Mouse (Mus musculus): Measurements from ENCODE around the gene Ptpn22.
A peak's percentile ranks its signal among the peaks of the same experiment; 100 is the strongest.

The Ptpn22 gene

DNA sequence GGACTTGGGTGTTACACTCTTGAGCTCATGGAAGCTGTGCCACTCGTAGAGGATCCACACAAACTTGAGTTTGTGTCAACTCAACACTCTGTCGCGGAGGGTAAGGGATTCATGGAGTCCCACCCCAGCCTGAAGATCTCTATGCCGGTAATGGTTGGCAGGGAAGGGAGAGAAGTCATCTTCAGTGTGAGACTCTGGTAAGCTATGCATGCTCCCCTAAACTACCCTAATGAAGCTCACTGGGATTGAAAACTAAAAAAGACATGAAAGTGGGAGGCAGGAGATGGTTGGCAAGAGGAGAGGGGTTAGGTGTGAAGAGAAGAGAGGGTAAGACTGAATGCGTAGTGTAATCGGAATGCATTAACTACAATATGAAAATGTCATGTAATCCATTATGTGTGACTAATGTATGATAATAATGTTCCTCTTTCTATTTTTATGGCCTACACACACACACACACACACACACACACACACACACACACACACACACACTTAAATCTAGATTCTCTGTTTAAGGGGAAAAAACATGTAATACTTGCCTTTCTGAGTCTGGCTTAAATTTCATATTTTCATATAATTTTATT is 1.5 kb upstream of the Ptpn22 start:
- DNase-seq (ENCODE audit: extremely low spot score, low spot score): no peak

DNA sequence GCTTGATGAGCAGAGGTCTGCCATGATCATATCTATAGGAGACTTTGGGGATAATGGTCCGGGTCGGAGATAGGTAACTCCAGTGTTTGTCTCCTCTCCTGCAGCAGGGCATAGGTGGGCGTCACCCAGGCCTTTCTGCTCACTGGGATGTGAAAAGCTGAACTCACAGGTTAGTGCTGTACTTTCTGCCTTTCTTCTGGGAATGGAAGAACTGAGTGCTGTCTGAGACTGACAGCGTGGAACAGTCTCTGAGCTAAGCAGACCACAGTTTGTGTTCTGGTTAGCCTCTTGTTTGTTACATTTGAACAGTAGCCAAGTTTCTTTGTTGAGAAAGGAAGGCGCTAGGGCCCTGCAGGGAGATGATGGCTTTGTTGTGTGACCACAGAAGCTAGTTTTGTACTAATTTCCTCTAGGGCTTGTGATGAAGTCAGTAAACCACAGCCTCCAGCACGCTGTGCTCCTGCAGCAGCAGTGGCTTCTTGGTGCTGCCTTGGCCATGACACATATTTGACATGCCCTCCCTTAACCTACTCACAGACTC is 326 bp downstream of the Ptpn22 start:
- DNase-seq (ENCODE audit: extremely low spot score, low spot score): no peak

DNA sequence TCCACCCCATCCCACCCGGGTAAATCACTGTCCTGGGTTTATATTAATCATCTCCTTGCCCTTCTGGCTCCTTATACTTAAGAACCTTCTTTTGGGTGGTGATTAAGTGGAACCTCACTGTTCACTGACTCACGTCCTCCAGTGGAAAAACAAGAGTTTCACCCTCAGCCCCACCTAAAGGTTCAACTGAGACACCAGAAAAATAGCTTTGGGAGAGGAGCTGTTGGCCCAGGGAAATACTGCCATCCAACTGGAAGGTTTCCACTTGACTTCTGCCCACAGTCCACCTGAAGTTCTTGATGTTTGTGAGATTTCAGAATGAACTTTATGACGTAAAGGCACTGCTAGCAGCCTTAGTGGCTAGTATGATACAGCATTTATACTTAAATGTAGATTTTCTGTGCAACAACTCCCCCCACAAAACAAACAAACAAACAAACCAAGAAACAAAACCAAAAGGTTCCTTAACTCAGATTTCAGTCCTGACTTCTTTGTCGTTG is 3.2 kb downstream of the Ptpn22 start:
- no peak for DNase-seq (ENCODE audit: extremely low spot score, low spot score)

DNA sequence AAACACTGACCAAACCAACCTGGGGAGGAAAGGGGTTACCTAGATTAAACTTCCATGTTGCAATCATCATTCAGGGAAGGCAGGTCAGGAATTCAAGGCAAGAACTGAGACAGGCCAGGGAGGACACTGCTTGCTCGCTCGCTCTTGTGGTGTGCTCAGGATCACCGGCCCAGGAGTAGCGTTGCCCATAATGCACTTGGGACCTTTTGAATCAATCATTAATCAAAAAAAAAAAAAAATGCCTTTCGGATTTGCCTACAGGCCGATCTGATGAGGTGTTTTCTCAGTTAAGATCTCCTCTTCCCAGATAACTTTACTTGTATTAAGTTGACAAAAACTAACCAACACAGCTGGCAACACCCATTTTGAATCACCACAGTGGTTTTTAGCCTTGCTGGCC is 4.6 kb downstream of the Ptpn22 start:
- no peak for DNase-seq (ENCODE audit: extremely low spot score, low spot score)

DNA sequence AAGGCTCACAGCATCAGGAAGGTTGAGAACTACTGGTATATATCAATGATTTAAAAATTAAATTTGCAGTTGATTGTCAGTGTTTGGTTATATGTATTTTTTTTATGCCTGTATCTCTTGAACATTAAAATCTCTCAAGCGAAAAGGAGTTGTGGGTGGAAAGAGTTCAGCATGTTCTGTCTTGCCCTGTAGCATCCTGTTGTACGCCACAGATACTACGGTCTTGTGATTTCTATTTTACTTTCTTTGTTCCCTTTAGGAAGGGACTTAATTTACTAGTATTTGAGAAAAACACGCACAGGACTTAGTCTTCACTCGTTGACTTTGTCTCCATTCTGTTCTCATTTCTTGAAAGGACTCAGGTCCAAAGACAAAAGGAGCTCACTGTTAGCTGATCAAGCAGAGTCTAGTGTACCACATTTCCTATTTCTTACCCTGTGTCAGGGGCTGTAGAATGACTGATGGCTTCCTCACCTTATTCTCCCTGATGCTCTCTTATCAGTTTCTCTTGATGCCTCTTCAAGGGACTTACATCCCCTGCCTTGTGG is 7.9 kb downstream of the Ptpn22 start:
- no peak for DNase-seq (ENCODE audit: extremely low spot score, low spot score)

DNA sequence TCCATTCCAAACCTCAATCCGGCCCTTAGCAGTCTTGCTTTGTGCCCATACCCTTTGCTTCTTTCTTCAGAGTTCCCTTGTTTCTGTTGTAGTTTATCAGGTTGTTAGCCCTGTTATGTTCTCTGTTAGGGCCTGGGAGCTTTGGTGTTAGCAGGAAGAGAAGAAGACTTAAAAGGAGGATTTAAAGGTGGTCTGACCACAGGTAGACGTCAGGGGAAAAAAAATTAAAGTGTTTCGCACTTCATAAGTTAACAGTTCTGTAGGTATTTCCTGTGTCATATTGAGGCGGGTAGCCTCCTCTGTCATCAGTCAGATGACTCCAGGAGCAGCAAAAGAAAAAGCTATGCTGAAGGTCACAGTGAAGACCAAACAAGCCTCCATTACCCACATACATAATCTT is 8.4 kb downstream of the Ptpn22 start:
- no peak for DNase-seq (ENCODE audit: extremely low spot score, low spot score)

DNA sequence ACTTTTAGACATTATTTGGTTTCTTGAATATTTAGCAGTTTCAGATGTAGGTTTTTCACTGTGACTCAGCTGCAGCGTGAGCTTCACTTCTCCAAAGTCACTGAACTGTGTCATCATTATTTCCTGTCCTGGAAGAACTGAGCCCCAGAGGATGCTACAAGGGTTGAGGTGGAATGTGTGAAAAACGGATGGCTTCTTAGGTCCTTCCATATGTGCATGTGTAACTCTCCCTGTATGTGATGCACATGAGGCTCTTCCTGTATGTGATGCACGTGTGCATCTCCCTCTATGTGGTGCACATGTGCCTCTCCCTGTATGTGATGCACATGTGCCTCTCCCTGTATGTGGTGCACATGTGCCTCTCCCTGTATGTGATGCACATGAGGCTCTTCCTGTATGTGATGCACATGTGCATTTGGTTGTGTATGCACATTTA is 13.1 kb downstream of the Ptpn22 start:
- DNase-seq (ENCODE audit: extremely low spot score, low spot score): no peak

DNA sequence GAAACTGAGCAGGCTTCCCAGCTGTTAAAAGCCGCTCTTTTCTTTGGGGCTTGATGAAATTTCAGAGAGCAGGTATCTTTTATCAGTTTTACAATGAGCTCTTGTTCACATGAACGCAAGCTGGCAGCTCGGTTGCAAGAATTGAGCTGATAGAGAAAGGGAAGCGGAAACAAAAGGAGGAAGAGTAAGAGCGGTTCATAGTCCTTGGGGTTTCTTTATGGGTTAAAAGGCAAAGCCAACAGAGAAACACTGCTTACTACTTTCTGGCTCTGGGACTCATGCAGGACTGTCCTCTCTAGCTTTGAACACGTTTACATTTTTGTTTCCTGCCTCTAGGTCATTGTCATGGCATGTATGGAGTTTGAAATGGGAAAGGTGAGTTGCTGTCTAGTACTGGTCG is 14.7 kb downstream of the Ptpn22 start:
- DNase-seq (ENCODE audit: extremely low spot score, low spot score): no peak

DNA sequence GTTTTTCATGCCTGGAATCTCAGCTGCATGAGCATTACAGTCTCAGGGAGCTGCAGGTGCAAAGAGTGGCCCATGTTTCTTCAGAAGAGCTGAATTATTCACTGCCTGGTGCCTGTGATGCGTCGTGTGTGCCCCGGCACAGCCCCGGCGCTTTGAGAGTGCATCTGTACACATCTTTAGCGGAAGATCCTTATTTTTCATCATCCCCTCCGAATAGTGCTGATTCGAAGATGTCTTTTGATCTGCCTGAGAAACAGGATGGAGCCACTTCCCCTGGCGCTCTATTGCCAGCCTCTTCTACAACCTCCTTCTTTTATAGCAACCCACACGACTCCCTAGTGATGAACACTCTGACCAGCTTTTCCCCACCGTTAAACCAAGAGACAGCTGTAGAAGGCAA is 26.4 kb downstream of the Ptpn22 start:
- DNase-seq (ENCODE audit: extremely low spot score, low spot score): no peak

DNA sequence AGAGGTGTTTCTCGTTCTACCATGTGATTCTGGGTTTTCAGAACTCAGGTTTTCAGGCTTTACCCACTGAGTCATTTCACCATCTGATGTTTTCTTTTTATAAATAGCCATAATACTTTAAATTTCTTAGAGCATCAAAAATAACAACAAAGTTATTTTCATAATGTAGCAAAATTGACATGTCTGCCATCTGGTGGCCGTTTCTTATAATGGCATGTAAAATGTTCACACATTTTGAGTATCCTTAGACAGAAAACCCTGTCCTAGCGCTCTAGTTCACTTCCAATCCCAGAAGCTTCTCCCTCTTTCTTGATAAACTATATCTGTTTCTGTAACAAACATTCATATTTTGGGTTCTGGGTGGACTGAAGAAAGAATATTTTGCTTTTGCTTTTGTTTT is 28.0 kb downstream of the Ptpn22 start:
- no peak for DNase-seq (ENCODE audit: extremely low spot score, low spot score)

DNA sequence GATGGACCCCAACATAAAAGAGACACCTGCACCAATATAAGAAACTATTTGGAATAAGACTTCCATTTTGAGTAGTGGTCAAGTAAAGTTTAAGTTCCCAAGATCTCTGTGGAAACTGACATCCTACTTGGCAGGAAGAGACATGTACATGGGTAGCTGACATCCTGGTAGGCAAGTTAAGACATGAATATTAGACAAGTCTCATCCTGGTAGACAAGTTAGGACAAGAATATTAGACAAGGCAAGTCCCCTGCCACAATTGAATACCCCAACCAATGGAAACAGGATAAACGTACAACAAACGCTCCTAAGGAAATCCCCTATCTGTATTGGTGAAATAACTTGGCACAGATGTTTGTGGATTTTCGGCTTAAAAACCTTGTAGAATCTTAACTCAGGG is 33.8 kb downstream of the Ptpn22 start:
- DNase-seq (ENCODE audit: extremely low spot score, low spot score): no peak

DNA sequence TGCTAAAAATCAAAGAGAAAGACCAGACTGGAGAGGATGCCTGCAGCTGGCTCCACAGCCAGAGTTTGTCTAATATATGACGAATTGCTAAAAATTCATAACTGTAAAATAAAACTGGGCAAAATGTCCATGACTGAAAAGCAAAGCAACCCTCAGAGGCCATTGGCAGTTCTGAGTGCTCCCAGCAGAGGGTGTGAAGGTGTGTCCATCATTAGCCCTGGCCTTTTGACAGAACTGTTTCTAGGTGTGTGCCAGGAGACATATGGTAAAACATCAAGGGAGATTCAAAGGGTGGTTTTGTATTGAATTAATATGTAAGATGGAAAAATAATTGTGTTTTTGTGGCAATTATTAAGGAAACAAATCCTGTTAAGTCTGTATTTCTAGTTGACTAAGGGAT is 45.1 kb downstream of the Ptpn22 start:
- no peak for DNase-seq (ENCODE audit: extremely low spot score, low spot score)

DNA sequence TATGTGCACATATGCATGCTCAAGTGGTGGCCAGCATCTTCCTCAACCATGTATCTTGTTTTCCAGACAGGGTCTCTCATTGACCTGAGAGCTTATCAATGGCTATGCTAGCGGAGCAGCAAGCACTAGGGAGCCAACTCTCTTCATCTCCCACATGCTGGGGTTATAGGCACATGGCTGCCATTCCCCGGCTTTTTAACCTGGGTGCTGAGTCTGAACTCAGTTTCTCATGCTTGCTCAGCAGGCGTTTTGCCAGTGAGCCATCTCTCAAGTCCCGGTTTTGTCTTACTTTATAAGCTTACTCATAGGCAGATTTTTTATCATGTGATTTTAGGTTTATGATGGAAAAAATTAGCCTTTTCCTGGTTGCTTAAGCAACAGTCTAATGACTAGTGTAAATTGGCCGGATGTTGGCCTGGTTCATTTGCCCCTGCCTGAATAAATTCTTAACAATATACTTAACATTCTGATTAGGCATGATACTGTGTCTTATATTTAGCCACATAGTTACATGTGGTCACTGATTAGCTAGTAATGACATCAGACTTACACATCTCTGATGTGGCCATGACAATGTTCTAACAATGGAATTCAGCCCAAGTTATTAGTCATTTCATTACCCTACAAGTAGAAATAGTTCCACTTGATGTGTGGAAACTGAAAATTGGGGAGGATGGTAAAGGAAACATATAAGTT is 47.9 kb downstream of the Ptpn22 start:
- no peak for DNase-seq (ENCODE audit: extremely low spot score, low spot score)

DNA sequence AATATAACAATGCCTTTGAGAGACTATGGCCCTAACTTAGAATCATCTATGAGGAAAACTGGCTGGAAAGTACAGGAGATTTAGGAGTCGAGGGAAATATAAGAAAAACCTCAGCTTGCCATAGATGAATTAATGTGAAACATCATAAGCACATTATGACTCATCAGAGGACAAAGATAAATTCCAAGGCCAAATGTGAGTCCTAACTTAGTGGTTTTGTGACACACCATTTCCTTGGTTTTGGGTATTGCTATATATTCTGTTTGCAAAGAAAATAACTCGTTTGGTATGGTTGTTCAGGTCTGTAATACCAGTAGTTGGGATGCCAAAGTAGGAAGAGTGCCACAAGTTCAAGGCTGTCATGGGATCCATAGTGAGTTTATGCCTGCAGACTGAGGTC is 49.2 kb downstream of the Ptpn22 start:
- no peak for DNase-seq (ENCODE audit: extremely low spot score, low spot score)

DNA sequence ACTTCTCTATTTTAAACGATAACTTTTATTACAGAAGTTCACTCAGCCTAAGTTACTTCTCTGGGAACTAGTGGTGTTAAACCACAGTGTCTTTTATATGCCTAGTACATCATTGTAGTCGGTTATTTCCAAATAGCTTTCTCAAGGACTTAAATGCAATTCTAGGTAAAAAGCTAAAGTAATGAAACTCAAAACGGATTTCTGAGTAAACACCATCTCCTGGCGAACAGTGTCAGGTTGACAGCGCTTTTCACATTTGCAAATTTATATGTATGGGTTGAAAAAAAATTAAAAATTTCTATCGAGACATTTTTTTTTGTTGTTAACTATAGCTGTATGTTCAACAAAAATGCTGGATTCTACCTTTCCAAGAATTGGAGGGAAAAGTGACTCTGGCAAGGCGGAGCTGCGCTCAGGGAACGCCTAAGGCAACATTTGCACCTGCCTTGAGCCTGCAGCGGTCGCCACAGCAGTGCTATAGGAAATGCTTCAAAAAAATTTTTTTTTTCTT is 53.9 kb downstream of the Ptpn22 start:
- DNase-seq (ENCODE audit: extremely low spot score, low spot score): no peak

DNA sequence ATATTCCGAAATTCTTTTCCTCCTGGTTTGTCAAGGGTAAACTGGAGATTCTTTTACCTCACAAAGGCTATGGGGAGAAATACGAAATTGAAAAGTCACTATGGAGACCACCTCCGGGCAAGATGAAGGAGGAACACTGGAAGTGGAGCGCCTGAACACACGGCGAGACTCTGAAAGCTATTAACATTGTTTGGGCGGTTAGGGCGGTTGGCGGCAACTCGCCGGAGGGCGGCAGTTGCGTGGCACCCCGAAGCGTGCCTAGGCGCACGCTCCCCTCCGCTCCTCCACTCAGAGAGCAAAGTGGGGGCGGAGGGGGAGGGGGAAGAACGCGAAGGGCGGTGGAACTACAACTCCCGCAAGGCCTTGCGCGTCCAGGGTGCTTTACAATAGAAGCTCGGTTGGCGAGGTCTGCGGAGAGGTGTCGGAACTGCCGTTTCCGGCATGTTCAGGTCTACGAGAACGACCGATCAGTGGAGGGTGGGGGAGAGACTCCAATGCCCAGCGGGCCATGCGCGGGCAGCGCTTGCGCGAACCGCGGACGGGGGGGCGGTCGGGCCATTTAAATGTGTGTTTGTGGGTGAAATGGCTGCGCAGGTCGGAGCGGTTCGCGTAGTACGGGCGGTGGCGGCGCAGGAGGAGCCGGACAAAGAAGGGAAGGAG is 54.5 kb downstream of the Ptpn22 start, which contains the start of gene Rsbn1:
Rsbn1 (plus strand) TSS at position 111 of the 660 bp plus-strand sequence.
- peak; percentile 95 for DNase-seq (ENCODE audit: extremely low spot score, low spot score)

DNA sequence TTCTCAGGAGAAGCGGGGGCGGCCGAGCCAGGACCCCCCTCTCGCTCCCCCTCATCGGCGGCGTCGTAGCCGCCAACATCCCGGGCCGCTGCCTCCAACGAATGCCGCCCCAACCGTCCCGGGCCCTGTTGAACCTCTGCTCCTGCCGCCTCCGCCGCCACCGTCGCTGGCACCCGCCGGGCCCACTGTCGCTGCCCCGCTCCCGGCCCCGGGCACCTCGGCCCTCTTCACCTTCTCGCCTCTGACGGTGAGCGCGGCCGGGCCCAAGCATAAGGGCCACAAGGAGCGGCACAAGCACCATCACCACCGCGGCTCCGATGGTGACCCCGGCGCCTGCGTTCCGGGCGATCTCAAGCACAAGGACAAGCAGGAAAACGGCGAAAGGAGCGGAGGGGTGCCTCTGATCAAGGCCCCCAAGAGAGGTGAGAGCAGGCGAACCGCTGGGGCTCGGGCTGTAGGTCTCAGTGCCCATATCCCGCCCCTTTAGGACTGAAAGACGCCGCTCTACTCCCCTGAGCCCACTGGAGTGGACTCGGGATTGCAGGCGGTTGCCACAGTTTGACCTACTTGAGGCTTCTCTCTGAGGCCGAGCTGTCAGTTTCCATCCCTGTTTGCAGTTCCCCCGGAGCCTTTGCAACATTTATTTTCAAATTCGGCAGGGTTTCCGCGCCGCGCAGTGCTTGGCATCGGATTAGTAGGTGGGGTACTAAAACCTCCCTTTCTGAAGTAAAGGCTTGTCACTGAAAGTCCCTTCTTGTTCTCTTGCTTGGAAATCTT is 55.3 kb downstream of the Ptpn22 start:
- peak; percentile 80 for DNase-seq (ENCODE audit: extremely low spot score, low spot score)

DNA sequence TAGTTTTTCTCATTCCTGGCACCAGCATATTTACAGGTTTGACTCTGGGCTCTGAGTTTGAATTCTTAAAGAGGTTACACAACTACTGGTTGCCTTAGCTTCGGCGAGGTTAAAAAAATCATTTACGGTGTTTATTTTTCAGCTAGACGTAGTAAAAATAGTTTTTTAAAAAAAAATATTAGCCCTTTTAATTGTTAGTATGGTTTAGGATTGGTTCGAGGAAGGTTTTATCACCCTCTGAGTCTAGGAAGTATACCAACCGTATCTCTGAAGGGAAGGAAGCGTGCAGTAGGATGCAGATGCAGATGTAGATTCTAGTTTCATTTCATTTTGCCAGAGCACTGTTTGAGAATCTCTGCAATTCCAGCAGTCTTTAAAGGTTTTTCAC is 55.9 kb downstream of the Ptpn22 start:
- DNase-seq (ENCODE audit: extremely low spot score, low spot score): no peak

DNA sequence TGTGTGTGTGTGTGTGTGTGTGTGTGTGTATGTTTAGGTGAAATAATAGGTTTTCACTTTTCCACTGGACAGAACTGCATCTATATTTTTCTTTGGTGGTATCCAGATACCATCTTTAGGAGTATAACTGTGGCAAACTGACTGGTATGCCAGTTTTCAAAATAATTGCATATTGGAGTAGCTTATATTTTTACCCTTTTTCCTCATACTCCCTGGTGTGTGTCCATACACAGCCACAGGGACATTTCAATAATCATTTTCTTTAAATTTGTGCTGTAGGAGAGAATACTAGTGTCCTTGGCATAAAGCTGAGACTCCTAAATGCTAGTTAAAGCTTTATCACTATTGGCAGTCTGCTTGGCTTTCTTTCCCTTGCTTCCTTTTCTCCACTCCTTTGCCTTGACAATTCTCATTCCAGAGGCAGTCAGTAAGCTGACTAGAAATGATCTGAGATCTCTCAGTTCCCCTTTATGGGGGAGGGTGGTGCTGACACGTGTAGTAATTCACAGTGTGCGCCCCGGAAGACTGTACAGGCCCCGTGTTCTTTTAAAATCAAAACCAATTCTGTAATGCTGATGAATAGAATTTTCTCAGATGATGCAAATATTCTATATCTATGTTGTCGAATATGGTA is 56.7 kb downstream of the Ptpn22 start:
- DNase-seq (ENCODE audit: extremely low spot score, low spot score): no peak

DNA sequence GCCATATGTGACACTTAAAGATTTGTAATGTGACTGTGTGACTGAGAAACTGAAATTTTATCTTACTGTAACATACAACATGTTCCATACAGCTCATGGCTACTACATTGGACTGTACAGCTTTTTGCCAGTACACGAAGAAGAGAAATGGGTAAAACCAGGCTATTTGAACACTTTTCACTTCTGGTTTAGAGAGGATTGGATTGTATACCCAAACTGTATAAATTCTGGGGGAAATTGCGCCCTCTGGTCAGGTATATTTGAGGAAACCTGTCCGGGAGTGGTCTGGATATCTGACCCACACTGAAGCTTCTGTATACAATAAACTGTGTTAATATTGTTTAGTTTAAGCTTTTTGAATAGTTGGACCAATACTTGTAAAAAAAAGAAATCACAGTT is 57.2 kb downstream of the Ptpn22 start:
- DNase-seq (ENCODE audit: extremely low spot score, low spot score): no peak

DNA sequence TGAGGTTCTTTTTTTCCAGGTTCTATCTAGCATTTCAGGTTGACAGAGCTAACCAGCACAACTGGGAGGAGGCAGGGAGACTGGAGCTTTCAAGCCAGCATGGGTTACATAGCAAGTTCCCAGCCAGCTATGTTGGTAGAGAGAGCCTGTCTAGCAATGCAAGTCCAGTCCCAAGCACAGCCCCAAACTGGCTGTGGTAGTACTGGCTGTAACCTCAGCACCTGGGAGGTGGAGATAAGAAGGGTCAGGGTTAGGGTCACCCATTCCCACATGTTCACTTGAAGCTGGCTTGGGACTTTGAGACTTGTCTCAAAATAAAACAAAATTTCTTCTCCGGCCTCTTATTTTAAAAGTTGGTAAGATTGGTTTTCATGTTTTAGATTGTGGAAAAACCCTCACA is 60.5 kb downstream of the Ptpn22 start:
- no peak for DNase-seq (ENCODE audit: extremely low spot score, low spot score)

Data from neural tube, embryonic 10.5 days (tissue).